Comparison of ENCODE assay signal across 23 mouse cellular contexts in genomic region chr10:13554316-13554715, GRCm38 (mm10). TPM values are rescaled to one million over a fixed set of nuclear protein-coding genes. Genes with fewer than 3 reads are reported as not detected.
DNase-seq lines count a peak whose midpoint lies in the region; ATAC-seq lines count a peak whose summit lies in the region.
"Had no signal": no experiment of that assay in that cellular context is flagged by ENCODE, and none has a peak within 500 bp of the region (broad histone marks: within the 10 kb centered on the region; RNA-seq: fewer than 3 reads in every experiment).

No protein-coding gene starts in this region.

- no peaks in the 10 kb centered on the region for H3K27me3 ChIP-seq in erythroblast, embryonic 14.5 days (ENCODE audit: control insufficient read depth)
- H3K27me3 ChIP-seq: forebrain, embryonic 13.5 days; heart, embryonic 13.5 days; intestine, embryonic 15.5 days had no signal

- peaks cover 24% of the 10 kb centered on the region for H3K36me3 ChIP-seq in erythroblast, embryonic 14.5 days (ENCODE audit: control insufficient read depth)
- H3K36me3 ChIP-seq: intestine, embryonic 15.5 days had no signal

- peak overlapping the region; percentile 3 for H3K4me3 ChIP-seq in erythroblast, embryonic 14.5 days (replicated peaks)

- no peak for ATAC-seq in erythroblast, adult 5-6 weeks (replicated peaks; ENCODE audit: low FRiP score, poor library complexity, severe bottlenecking)
- ATAC-seq: forebrain, embryonic 13.5 days; hindbrain, embryonic 16.5 days; intestine, embryonic 15.5 days had no signal

- H3K4me1 ChIP-seq in erythroblast, embryonic 14.5 days (ENCODE audit: control insufficient read depth) = peaks cover 33% of the 10 kb centered on the region
- H3K4me1 ChIP-seq: intestine, embryonic 15.5 days had no signal

- H3K9me3 ChIP-seq in erythroblast, embryonic 14.5 days (ENCODE audit: control insufficient read depth, low read length) = no peaks in the 10 kb centered on the region
- H3K9me3 ChIP-seq: forebrain, embryonic 13.5 days; heart, embryonic 13.5 days; intestine, embryonic 15.5 days had no signal

- DNase-seq in ES-CJ7 (ENCODE audit: low read depth, low spot score) = peak; percentile 76
- DNase-seq in induced T-regulatory cell, adult 2 months (ENCODE audit: low read depth) = peak; percentile 9
- DNase-seq in naive thymus-derived CD4-positive, alpha-beta T cell, adult 2 months (ENCODE audit: low read depth) = peak; percentile 6
- DNase-seq in cerebellum, adult 11-12 months = no peak
- no peak for DNase-seq in lung, postnatal 14 days
- DNase-seq: adrenal gland, postnatal 14 days; cerebellum, adult 18-20 months; cerebellum, postnatal 10 days; gastrocnemius, postnatal 10 days; heart, postnatal 10 days; kidney, adult 2 months; kidney, postnatal 36 days; layer of hippocampus, postnatal 36 days; left cerebral cortex, postnatal 4 days; lung, adult 2 months; lung, postnatal 10 days; midbrain, embryonic 14.5 days had no signal

RNA-seq across cellular contexts. Expression of gene Pex3, which starts 1.4 kb away (rescaled TPM):
- 0.48 and 0.65 TPM in 2 replicates for polyA plus RNA-seq in erythroblast, embryonic 14.5 days (2012)
- 10.0 and 11.7 TPM in 2 replicates for total RNA-seq in erythroblast, adult 5-6 weeks (2015; ENCODE audit: low replicate concordance)
- 4.2 and 8.7 TPM in 2 replicates for total RNA-seq in erythroblast, adult 5-6 weeks (2017; ENCODE audit: low replicate concordance)

RNA-seq across cellular contexts. Expression of gene Adat2, which starts 1.6 kb away (rescaled TPM):
- 0.06 and 0.11 TPM in 2 replicates for polyA plus RNA-seq in erythroblast, embryonic 14.5 days (2012)
- 1.9 TPM in 1 of 2 replicates, not detected in the other for total RNA-seq in erythroblast, adult 5-6 weeks (2015; ENCODE audit: low replicate concordance)
- 0.51 and 2.6 TPM in 2 replicates for total RNA-seq in erythroblast, adult 5-6 weeks (2017; ENCODE audit: low replicate concordance)

RNA-seq across cellular contexts. Expression of gene Fuca2, which starts 55.0 kb away (rescaled TPM):
- polyA plus RNA-seq in erythroblast, embryonic 14.5 days (2012) = 1.2 and 1.6 TPM in 2 replicates
- total RNA-seq in erythroblast, adult 5-6 weeks (2015; ENCODE audit: low replicate concordance) = 22.2 and 62.3 TPM in 2 replicates
- 11.2 and 12.1 TPM in 2 replicates for total RNA-seq in erythroblast, adult 5-6 weeks (2017; ENCODE audit: low replicate concordance)

Comparison
In these comparisons a context has a peak if more than half of its experiments do, and no peak if none do; other contexts are left out.
1. DNase-seq: peak in ES-CJ7 (single experiment), induced T-regulatory cell, adult 2 months (single experiment) and naive thymus-derived CD4-positive, alpha-beta T cell, adult 2 months (single experiment); none in cerebellum, adult 11-12 months (single experiment) and lung, postnatal 14 days (single experiment).